Mouse (Mus musculus) adipocyte (in vitro differentiated cells): ENCODE data around the gene Sec31a.
A peak's percentile ranks its signal among the peaks of the same experiment; 100 is the strongest.
"Not testable (repeated sequence)": the region's sequence is repeated elsewhere in the genome, so short reads cannot be mapped to it uniquely, and the experiment has no call there.

Experiments
- DNase-seq: peaks from one replicate; pipeline ENCODE4 v3.0.0-alpha.2; 2016; ENCODE audit warnings: low spot score

The Sec31a gene

GRCm38 (mm10) chr5:100415761-100416590 lies at the start of gene Sec31a:
Gene Sec31a (minus strand): TSS chr5:100416234.
- peak; percentile 94 for DNase-seq

GRCm38 (mm10) chr5:100462374-100462773 lies 46.3 kb upstream of the Sec31a start:
- no peak for DNase-seq

GRCm38 (mm10) chr5:100461526-100461925 lies 45.5 kb upstream of the Sec31a start:
- DNase-seq: no peak

GRCm38 (mm10) chr5:100459468-100459867 lies 43.4 kb upstream of the Sec31a start:
- no peak for DNase-seq

GRCm38 (mm10) chr5:100451871-100452270 lies 35.8 kb upstream of the Sec31a start:
- DNase-seq: no peak

- DNase-seq: no peak
These were observed 22.8 kb upstream of the Sec31a start for GRCm38 (mm10) chr5:100438796-100439195.

GRCm38 (mm10) chr5:100437917-100438316 lies 21.9 kb upstream of the Sec31a start:
- DNase-seq: no peak

- DNase-seq: no peak
These were observed 21.1 kb upstream of the Sec31a start for GRCm38 (mm10) chr5:100437086-100437485.

GRCm38 (mm10) chr5:100430966-100431365 lies 14.9 kb upstream of the Sec31a start:
- no peak for DNase-seq

GRCm38 (mm10) chr5:100430076-100430390 lies 14.0 kb upstream of the Sec31a start:
- DNase-seq: no peak

GRCm38 (mm10) chr5:100429344-100430075 lies 13.5 kb upstream of the Sec31a start:
- peak; percentile 99 for DNase-seq

- DNase-seq: no peak
These were observed 12.8 kb upstream of the Sec31a start for GRCm38 (mm10) chr5:100428734-100429343.

- DNase-seq: peak; percentile 44
These were observed 12.1 kb upstream of the Sec31a start for GRCm38 (mm10) chr5:100428031-100428733.

GRCm38 (mm10) chr5:100427276-100427675 lies 11.2 kb upstream of the Sec31a start:
- peak; percentile 29 for DNase-seq

- DNase-seq: not testable (repeated sequence)
These were observed 9.8 kb upstream of the Sec31a start for GRCm38 (mm10) chr5:100425823-100426222.

- DNase-seq: peak; percentile 52
These were observed 8.2 kb upstream of the Sec31a start for GRCm38 (mm10) chr5:100424252-100424651.

GRCm38 (mm10) chr5:100423626-100424025 lies 7.6 kb upstream of the Sec31a start:
- DNase-seq: no peak

GRCm38 (mm10) chr5:100418861-100419260 lies 2.8 kb upstream of the Sec31a start:
- no peak for DNase-seq

GRCm38 (mm10) chr5:100418077-100418476 lies 2.0 kb upstream of the Sec31a start:
- DNase-seq: no peak

GRCm38 (mm10) chr5:100414474-100415196 lies 1.4 kb downstream of the Sec31a start:
- no peak for DNase-seq

GRCm38 (mm10) chr5:100412886-100413285 lies 3.1 kb downstream of the Sec31a start:
- DNase-seq: no peak

GRCm38 (mm10) chr5:100410281-100410680 lies 5.8 kb downstream of the Sec31a start:
- DNase-seq: no peak
